In the genomic region with DNA sequence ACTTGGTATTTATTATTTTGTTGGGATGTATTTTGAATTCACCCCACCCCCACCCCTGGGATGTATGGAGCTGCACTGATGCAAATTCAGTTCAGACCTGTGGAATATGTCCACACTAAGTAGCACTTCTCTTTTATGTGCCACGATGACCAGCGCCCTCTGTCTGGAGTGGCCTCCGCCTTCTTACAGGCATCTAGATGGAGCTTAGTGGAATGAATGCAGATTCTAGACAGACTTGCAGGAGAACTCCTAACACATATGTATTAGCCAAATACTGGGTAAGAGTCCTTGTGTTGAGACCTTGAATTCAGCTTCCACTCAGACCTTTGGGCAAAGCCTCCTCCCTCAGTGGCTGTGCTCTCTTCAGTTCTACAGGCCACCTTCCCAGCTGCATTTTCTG, we compare ENCODE assay signal across 27 mouse cellular contexts. TPM values are rescaled to one million over a fixed set of nuclear protein-coding genes. Genes with fewer than 3 reads are reported as not detected.
DNase-seq lines count a peak whose midpoint lies in the region; ATAC-seq and TF ChIP-seq lines count a peak whose summit lies in the region.
"Had no signal": no experiment of that assay in that cellular context is flagged by ENCODE, and none has a peak within 500 bp of the region (broad histone marks: within the 10 kb centered on the region; RNA-seq: fewer than 3 reads in every experiment).

No protein-coding gene starts in this region.

- 77% methylated on average over 3 of the region's 3 CpGs for WGBS in heart, embryonic 10.5 days
- WGBS in heart, embryonic 12.5 days, result 79% methylated on average over 3 of the region's 3 CpGs
- 73% methylated on average over 3 of the region's 3 CpGs for WGBS in hindbrain, postnatal 0 days
- WGBS in hindbrain, embryonic 11.5 days, result 87% methylated on average over 3 of the region's 3 CpGs

- no peak overlapping the region for H3K4me2 ChIP-seq in heart, embryonic 12.5 days
- H3K4me2 ChIP-seq in hindbrain, postnatal 0 days (ENCODE audit: low read depth, low read length), result 0 out of 2 replicates have a peak overlapping the region, but pooled peaks have one; percentile 1
- H3K4me2 ChIP-seq in hindbrain, embryonic 11.5 days (replicated peaks; ENCODE audit: low read depth, low read length), result no peak overlapping the region
- H3K4me2 ChIP-seq: embryonic facial prominence, embryonic 13.5 days; embryonic facial prominence, embryonic 15.5 days; forebrain, embryonic 12.5 days had no signal

- ATAC-seq in heart, embryonic 12.5 days (ENCODE audit: insufficient number of reproducible peaks, low FRiP score), result no peak
- no peak for ATAC-seq in hindbrain, postnatal 0 days
- ATAC-seq in hindbrain, embryonic 11.5 days (ENCODE audit: low FRiP score), result no peak
- ATAC-seq: forebrain, embryonic 14.5 days; forebrain, embryonic 16.5 days had no signal

- no peak overlapping the region for H3K9ac ChIP-seq in heart, embryonic 12.5 days
- no peak overlapping the region for H3K9ac ChIP-seq in hindbrain, postnatal 0 days (replicated peaks; ENCODE audit: low read length)
- no peak overlapping the region for H3K9ac ChIP-seq in hindbrain, embryonic 11.5 days (ENCODE audit: low read depth, low read length)
- H3K9ac ChIP-seq: embryonic facial prominence, embryonic 13.5 days; embryonic facial prominence, embryonic 15.5 days; forebrain, embryonic 12.5 days had no signal

- no peaks in the 10 kb centered on the region for H3K4me1 ChIP-seq in heart, embryonic 10.5 days
- no peaks in the 10 kb centered on the region for H3K4me1 ChIP-seq in heart, embryonic 12.5 days (replicated peaks)
- no peaks in the 10 kb centered on the region for H3K4me1 ChIP-seq in hindbrain, postnatal 0 days (ENCODE audit: insufficient read depth, low read length)
- H3K4me1 ChIP-seq in hindbrain, embryonic 11.5 days (replicated peaks; ENCODE audit: control insufficient read depth, insufficient read depth, low read length), result no peaks in the 10 kb centered on the region
- H3K4me1 ChIP-seq: embryonic facial prominence, embryonic 13.5 days; embryonic facial prominence, embryonic 15.5 days; forebrain, embryonic 12.5 days had no signal

- DNase-seq in heart, embryonic 10.5 days (ENCODE audit: low spot score), result peak; percentile 52
- no peak for DNase-seq in hindbrain, postnatal 0 days (ENCODE audit: low spot score)
- DNase-seq in hindbrain, embryonic 11.5 days (ENCODE audit: low spot score), result no peak
- DNase-seq: adrenal gland, adult 2 months; adrenal gland, postnatal 10 days; adrenal gland, postnatal 25 days; cerebellum, adult 11 months; cerebellum, adult 18-20 months; cerebellum, adult 8-10 months; cerebellum, adult 9-11 months; cerebellum, postnatal 14 days; cerebellum, postnatal 36 days; embryo, embryonic 11 days had no signal

- H3K9me3 ChIP-seq in heart, embryonic 10.5 days, result no peaks in the 10 kb centered on the region
- no peaks in the 10 kb centered on the region for H3K9me3 ChIP-seq in heart, embryonic 12.5 days (replicated peaks)
- H3K9me3 ChIP-seq in hindbrain, postnatal 0 days (ENCODE audit: low read length), result no peaks in the 10 kb centered on the region
- no peaks in the 10 kb centered on the region for H3K9me3 ChIP-seq in hindbrain, embryonic 11.5 days (ENCODE audit: control insufficient read depth, low read length)
- H3K9me3 ChIP-seq: embryonic facial prominence, embryonic 13.5 days; embryonic facial prominence, embryonic 15.5 days; forebrain, embryonic 10.5 days; forebrain, embryonic 12.5 days had no signal

- H3K27ac ChIP-seq in heart, embryonic 10.5 days, result no peak overlapping the region
- H3K27ac ChIP-seq in heart, embryonic 12.5 days (ENCODE audit: poor library complexity, severe bottlenecking), result no peak overlapping the region
- no peak overlapping the region for H3K27ac ChIP-seq in hindbrain, postnatal 0 days
- H3K27ac ChIP-seq in hindbrain, embryonic 11.5 days (ENCODE audit: low read depth, low read length), result no peak overlapping the region
- H3K27ac ChIP-seq: embryonic facial prominence, embryonic 13.5 days; embryonic facial prominence, embryonic 15.5 days; forebrain, embryonic 10.5 days; forebrain, embryonic 12.5 days had no signal

- TF ChIP-seq CTCF in hindbrain, postnatal 0 days (IDR thresholded peaks at IDR 0.05; ENCODE audit: low read depth), result no peak

- peaks cover 7% of the 10 kb centered on the region; the same call in 1 of the 2 replicates for H3K27me3 ChIP-seq in heart, embryonic 10.5 days (ENCODE audit: insufficient read depth, poor library complexity, severe bottlenecking)
- peaks cover 10% of the 10 kb centered on the region; the same call in 1 of the 2 replicates for H3K27me3 ChIP-seq in heart, embryonic 12.5 days (replicated peaks)
- H3K27me3 ChIP-seq in hindbrain, postnatal 0 days (ENCODE audit: insufficient read depth, low read length), result no peaks in the 10 kb centered on the region
- no peaks in the 10 kb centered on the region for H3K27me3 ChIP-seq in hindbrain, embryonic 11.5 days (ENCODE audit: control insufficient read depth, insufficient read depth, low read length)
- H3K27me3 ChIP-seq: embryonic facial prominence, embryonic 13.5 days; embryonic facial prominence, embryonic 15.5 days; forebrain, embryonic 12.5 days had no signal

- H3K36me3 ChIP-seq in heart, embryonic 10.5 days, result no peaks in the 10 kb centered on the region
- H3K36me3 ChIP-seq in heart, embryonic 12.5 days, result no peaks in the 10 kb centered on the region
- H3K36me3 ChIP-seq in hindbrain, postnatal 0 days (ENCODE audit: insufficient read depth, low read length), result no peaks in the 10 kb centered on the region
- no peaks in the 10 kb centered on the region for H3K36me3 ChIP-seq in hindbrain, embryonic 11.5 days (ENCODE audit: control insufficient read depth, insufficient read depth, low read length)
- H3K36me3 ChIP-seq: embryonic facial prominence, embryonic 13.5 days; embryonic facial prominence, embryonic 15.5 days; forebrain, embryonic 10.5 days; forebrain, embryonic 12.5 days had no signal

- H3K4me3 ChIP-seq in heart, embryonic 10.5 days, result no peak overlapping the region
- no peak overlapping the region for H3K4me3 ChIP-seq in heart, embryonic 12.5 days
- no peak overlapping the region for H3K4me3 ChIP-seq in hindbrain, postnatal 0 days (ENCODE audit: low read length)
- no peak overlapping the region for H3K4me3 ChIP-seq in hindbrain, embryonic 11.5 days (ENCODE audit: low read depth, low read length)
- H3K4me3 ChIP-seq: embryonic facial prominence, embryonic 13.5 days; embryonic facial prominence, embryonic 15.5 days; erythroblast, embryonic 14.5 days; forebrain, embryonic 10.5 days; forebrain, embryonic 12.5 days had no signal

RNA-seq across cellular contexts. Expression of a gene that starts 10.2 kb away (rescaled TPM):
- 0.18 TPM in 1 of 2 replicates, not detected in the other for polyA plus RNA-seq in heart, embryonic 10.5 days (2016; fragmentation: Nextera tagmentation; extraction: Ambion mirVana)
- polyA plus RNA-seq in heart, embryonic 12.5 days (2016; fragmentation: Nextera tagmentation; extraction: Ambion mirVana), result 0.15 and 0.21 TPM in 2 replicates
- total RNA-seq in hindbrain, postnatal 0 days (2014; rRNA removed), result not detected in 2 replicates
- not detected in 2 replicates for polyA plus RNA-seq in hindbrain, postnatal 0 days (2015; fragmentation: Nextera tagmentation; extraction: Ambion mirVana)
- polyA plus RNA-seq in hindbrain, embryonic 11.5 days (2014; fragmentation: Nextera tagmentation; extraction: Ambion mirVana), result 0.14 TPM in 1 of 2 replicates, not detected in the other
- total RNA-seq: adrenal gland, postnatal 25 days; adrenal gland, postnatal 4 days; common myeloid progenitor, adult 5-6 weeks; MEL had no signal
- polyA plus RNA-seq: adrenal gland, adult 2 months; C2C12; embryonic facial prominence, embryonic 11.5 days; embryonic facial prominence, embryonic 13.5 days; erythroblast, embryonic 14.5 days; forebrain, embryonic 10.5 days; forebrain, embryonic 12.5 days; forebrain, embryonic 14.5 days; forebrain, embryonic 16.5 days had no signal

RNA-seq across cellular contexts. Expression of a gene that starts 15.6 kb away (rescaled TPM):
- polyA plus RNA-seq in heart, embryonic 10.5 days (2016; fragmentation: Nextera tagmentation; extraction: Ambion mirVana), result not detected in 2 replicates
- polyA plus RNA-seq in heart, embryonic 12.5 days (2016; fragmentation: Nextera tagmentation; extraction: Ambion mirVana), result not detected in 2 replicates
- not detected in 2 replicates for total RNA-seq in hindbrain, postnatal 0 days (2014; rRNA removed)
- not detected in 2 replicates for polyA plus RNA-seq in hindbrain, postnatal 0 days (2015; fragmentation: Nextera tagmentation; extraction: Ambion mirVana)
- not detected in 2 replicates for polyA plus RNA-seq in hindbrain, embryonic 11.5 days (2014; fragmentation: Nextera tagmentation; extraction: Ambion mirVana)
- total RNA-seq: adrenal gland, postnatal 25 days; common myeloid progenitor, adult 5-6 weeks; MEL had no signal
- polyA plus RNA-seq: C2C12; embryonic facial prominence, embryonic 11.5 days; embryonic facial prominence, embryonic 13.5 days; forebrain, embryonic 10.5 days; forebrain, embryonic 12.5 days; forebrain, embryonic 14.5 days; forebrain, embryonic 16.5 days had no signal

RNA-seq across cellular contexts. Expression of a gene that starts 54.6 kb away (rescaled TPM):
- polyA plus RNA-seq in heart, embryonic 10.5 days (2016; fragmentation: Nextera tagmentation; extraction: Ambion mirVana), result 2.7 and 2.8 TPM in 2 replicates
- polyA plus RNA-seq in heart, embryonic 12.5 days (2016; fragmentation: Nextera tagmentation; extraction: Ambion mirVana), result 1.1 and 1.3 TPM in 2 replicates
- total RNA-seq in hindbrain, postnatal 0 days (2014; rRNA removed), result 0.75 and 2.2 TPM in 2 replicates
- 2.5 and 2.7 TPM in 2 replicates for polyA plus RNA-seq in hindbrain, postnatal 0 days (2015; fragmentation: Nextera tagmentation; extraction: Ambion mirVana)
- polyA plus RNA-seq in hindbrain, embryonic 11.5 days (2014; fragmentation: Nextera tagmentation; extraction: Ambion mirVana), result not detected in 2 replicates
- total RNA-seq: common myeloid progenitor, adult 5-6 weeks; ES-E14; MEL had no signal
- polyA plus RNA-seq: C2C12; embryonic facial prominence, embryonic 11.5 days; embryonic facial prominence, embryonic 13.5 days; embryonic facial prominence, embryonic 15.5 days; erythroblast, embryonic 14.5 days; forebrain, embryonic 10.5 days; forebrain, embryonic 12.5 days; forebrain, embryonic 14.5 days; forebrain, embryonic 16.5 days had no signal
